20 mouse cellular contexts compared by ENCODE assay signal in the genomic region with DNA sequence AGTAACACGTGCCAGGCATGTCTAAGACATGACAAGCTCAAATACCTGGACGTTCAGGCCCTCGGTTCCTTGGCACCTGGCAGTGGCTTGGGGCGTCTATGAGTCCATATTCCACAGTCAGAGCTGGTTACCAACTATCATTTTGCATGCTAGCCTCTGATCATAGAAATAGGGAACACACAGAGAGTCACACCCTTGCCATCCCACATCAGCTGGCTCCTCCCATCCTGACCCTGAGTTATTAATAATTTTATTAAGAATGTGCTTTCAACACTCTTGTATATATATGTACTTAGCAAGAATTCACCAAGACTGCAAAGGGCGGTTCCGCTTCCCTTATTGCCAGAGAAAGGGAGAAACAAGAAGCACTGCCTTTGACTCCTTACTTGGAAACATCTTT. TPM values are rescaled to one million over a fixed set of nuclear protein-coding genes. Genes with fewer than 3 reads are reported as not detected.
"Had no signal": no experiment of that assay in that cellular context is flagged by ENCODE, and none has a peak within 500 bp of the region (broad histone marks: within the 10 kb centered on the region; RNA-seq: fewer than 3 reads in every experiment).

No protein-coding gene starts in this region.

- H3K27me3 ChIP-seq: liver, embryonic 15.5 days; lung, embryonic 15.5 days; midbrain, embryonic 12.5 days; neural tube, embryonic 12.5 days had no signal

- ATAC-seq: liver, postnatal 0 days; lung, postnatal 0 days; midbrain, embryonic 16.5 days had no signal

- H3K4me1 ChIP-seq: liver, embryonic 15.5 days; lung, embryonic 15.5 days; midbrain, embryonic 10.5 days; midbrain, embryonic 12.5 days; neural tube, embryonic 12.5 days had no signal

- H3K9me3 ChIP-seq: liver, embryonic 15.5 days; lung, embryonic 15.5 days; midbrain, embryonic 10.5 days; midbrain, embryonic 12.5 days; neural tube, embryonic 12.5 days had no signal

- H3K4me3 ChIP-seq: liver, embryonic 15.5 days; lung, embryonic 15.5 days; midbrain, embryonic 10.5 days; midbrain, embryonic 12.5 days; neural tube, embryonic 12.5 days had no signal

- H3K36me3 ChIP-seq: liver, embryonic 15.5 days; lung, embryonic 15.5 days; midbrain, embryonic 10.5 days; midbrain, embryonic 12.5 days; neural tube, embryonic 12.5 days had no signal

- DNase-seq: liver, postnatal 0 days; lung, adult 2 months; lung, postnatal 14 days; lung, postnatal 36 days; midbrain, embryonic 14.5 days; right cerebral cortex, postnatal 25 days; right cerebral cortex, postnatal 4 days; spleen, adult 18-20 months; thymus, adult 2 months; thymus, postnatal 25 days; thymus, postnatal 4 days had no signal

- H3K27ac ChIP-seq: liver, embryonic 15.5 days; lung, embryonic 15.5 days; macrophage; midbrain, embryonic 10.5 days; midbrain, embryonic 12.5 days; neural tube, embryonic 12.5 days had no signal

RNA-seq across cellular contexts. Expression of a gene that starts 34.5 kb away (rescaled TPM):
- polyA plus RNA-seq: midbrain, embryonic 10.5 days; neural tube, embryonic 14.5 days had no signal
